Mouse (Mus musculus) CH12.LX (cell line): ENCODE measurements around the gene Btbd2. TPM values are rescaled to one million over a fixed set of nuclear protein-coding genes. Genes with fewer than 3 reads are reported as not detected.
A peak's percentile ranks its signal among the peaks of the same experiment; 100 is the strongest.

Experiments used
- DNase-seq: peaks from one replicate; pipeline ENCODE4 v3.0.0-alpha.2; 2013; ENCODE audit errors: extremely low read depth
- H3K27ac ChIP-seq: 2 replicates; pipeline ENCODE4 v1.5.1; 2012; ENCODE audit warnings: low read depth, mild to moderate bottlenecking, control low read depth, moderate library complexity; ENCODE audit not compliant: insufficient read depth
- H3K27me3 ChIP-seq: replicated peaks from 2 replicates; pipeline ENCODE3; 2012; ENCODE audit warnings: inconsistent platforms
- H3K36me3 ChIP-seq, 2 experiments: replicated peaks in 1 of 2; 2 replicates each; pipeline versions ENCODE3 to v1.6.1; 2012; ENCODE audit warnings: inconsistent platforms in 1 of 2, low read length in 1 of 2, mild to moderate bottlenecking in 1 of 2, mixed read lengths in 1 of 2, moderate library complexity in 1 of 2; ENCODE audit not compliant: control insufficient read depth in 1 of 2, insufficient read depth in 1 of 2
- H3K4me1 ChIP-seq, 2 experiments: 2 replicates each; pipeline ENCODE4 v1.6.1; 2012; ENCODE audit warnings: inconsistent platforms in 1 of 2, moderate library complexity in 1 of 2; ENCODE audit not compliant: insufficient read depth in 2 of 2, control insufficient read depth in 1 of 2
- H3K4me2 ChIP-seq: 2 replicates; pipeline ENCODE4 v1.6.1; 2012; ENCODE audit warnings: low read depth, mild to moderate bottlenecking, control low read depth; ENCODE audit not compliant: poor library complexity, insufficient read depth, severe bottlenecking
- H3K4me3 ChIP-seq, 3 experiments: fragments of 150-350 bp in 1 of 3; sonication (generic) in 1 of 3; replicated peaks in 1 of 3; 2 replicates each; pipeline versions ENCODE3 to v1.5.1; 2011 to 2012; ENCODE audit warnings: low read depth in 2 of 3, low read length in 2 of 3, mild to moderate bottlenecking in 2 of 3, moderate library complexity in 2 of 3, control low read depth in 1 of 3, improper control_type of control experiment in 1 of 3, inconsistent platforms in 1 of 3, mixed read lengths in 1 of 3; ENCODE audit not compliant: poor library complexity in 1 of 3
- H3K79me2 ChIP-seq: replicated peaks from 2 replicates; pipeline ENCODE4 v1.6.1; 2012; ENCODE audit warnings: mild to moderate bottlenecking, moderate library complexity; ENCODE audit not compliant: control insufficient read depth, poor library complexity, insufficient read depth, severe bottlenecking; ENCODE audit errors: extremely low read depth
- H3K9ac ChIP-seq: 2 replicates; pipeline ENCODE4 v1.6.1; 2012; ENCODE audit warnings: low read depth, mild to moderate bottlenecking, control low read depth, moderate library complexity; ENCODE audit not compliant: insufficient read depth
- H3K9me3 ChIP-seq: replicated peaks from 2 replicates; pipeline ENCODE3; 2012; ENCODE audit warnings: low read length, inconsistent platforms, mixed read lengths
- BHLHE40 ChIP-seq: IDR thresholded peaks from 2 replicates; pipeline ENCODE4 v1.6.1; 2011; ENCODE audit warnings: mild to moderate bottlenecking, low read depth, low read length, improper control_type of control experiment
- ELF1 ChIP-seq: IDR thresholded peaks from 2 replicates; pipeline ENCODE4 v1.6.1; 2014; ENCODE audit warnings: low read depth, mild to moderate bottlenecking, inconsistent platforms, low read length, improper control_type of control experiment
- EP300 ChIP-seq: IDR thresholded peaks from 2 replicates; pipeline ENCODE4 v1.6.1; 2011; ENCODE audit warnings: low read length, improper control_type of control experiment
- ETS1 ChIP-seq: conservative IDR thresholded peaks from 2 replicates; pipeline ENCODE4 v1.6.1; 2012; ENCODE audit warnings: low read depth, mild to moderate bottlenecking, inconsistent platforms, low read length, improper control_type of control experiment, moderate library complexity
- GABPA ChIP-seq: IDR thresholded peaks from 2 replicates; pipeline ENCODE4 v1.6.1; 2012; ENCODE audit warnings: low read depth, low read length, improper control_type of control experiment, inconsistent platforms; ENCODE audit not compliant: insufficient replicate concordance
- HCFC1 ChIP-seq: IDR thresholded peaks from 2 replicates; pipeline ENCODE4 v1.6.1; 2012; ENCODE audit warnings: low read depth, mild to moderate bottlenecking, inconsistent platforms, low read length, improper control_type of control experiment
- IRF4 ChIP-seq: IDR thresholded peaks from 2 replicates; pipeline ENCODE4 v1.6.1; 2014; ENCODE audit warnings: low read depth, mild to moderate bottlenecking, inconsistent platforms, low read length, improper control_type of control experiment
- JUN ChIP-seq: IDR thresholded peaks from 2 replicates; pipeline ENCODE4 v1.6.1; 2011; ENCODE audit warnings: low read depth, mild to moderate bottlenecking, low read length, improper control_type of control experiment, moderate library complexity; ENCODE audit not compliant: insufficient read depth
- JUND ChIP-seq: conservative IDR thresholded peaks from 2 replicates; pipeline ENCODE4 v1.6.1; 2011; ENCODE audit warnings: low read depth, low read length, improper control_type of control experiment
- KAT2A ChIP-seq: IDR thresholded peaks from 2 replicates; pipeline ENCODE4 v1.6.1; 2012; ENCODE audit warnings: low read length, improper control_type of control experiment, inconsistent platforms; ENCODE audit not compliant: insufficient replicate concordance
- MAFK ChIP-seq: IDR thresholded peaks from 2 replicates; pipeline ENCODE4 v1.6.1; 2011; ENCODE audit warnings: low read length, improper control_type of control experiment; ENCODE audit not compliant: insufficient replicate concordance
- MAX ChIP-seq: IDR thresholded peaks from 2 replicates; pipeline ENCODE4 v1.6.1; 2011; ENCODE audit warnings: low read length, improper control_type of control experiment
- MEF2A ChIP-seq: IDR thresholded peaks from 2 replicates; pipeline ENCODE4 v1.6.1; 2014; ENCODE audit warnings: low read depth, mild to moderate bottlenecking, inconsistent platforms, low read length, improper control_type of control experiment, borderline replicate concordance
- MXI1 ChIP-seq: IDR thresholded peaks from 2 replicates; pipeline ENCODE4 v1.6.1; 2011; ENCODE audit warnings: mild to moderate bottlenecking, low read depth, low read length, improper control_type of control experiment
- NELFE ChIP-seq: IDR thresholded peaks from 2 replicates; pipeline ENCODE4 v1.6.1; 2011; ENCODE audit warnings: low read depth, low read length, improper control_type of control experiment
- NRF1 ChIP-seq: IDR thresholded peaks from 2 replicates; pipeline ENCODE4 v1.6.1; 2014; ENCODE audit warnings: low read depth, mild to moderate bottlenecking, inconsistent platforms, low read length, improper control_type of control experiment, moderate library complexity
- PAX5 ChIP-seq: IDR thresholded peaks from 2 replicates; pipeline ENCODE4 v1.6.1; 2012; ENCODE audit warnings: low read length, inconsistent platforms, mixed read lengths
- POLR2A ChIP-seq: IDR thresholded peaks from 2 replicates; pipeline ENCODE4 v1.6.1; 2011; ENCODE audit warnings: low read depth, mild to moderate bottlenecking, improper control_type of control experiment, low read length
- POLR2AphosphoS2 ChIP-seq: IDR thresholded peaks from 2 replicates; pipeline ENCODE4 v1.6.1; 2011; ENCODE audit warnings: low read depth, low read length, improper control_type of control experiment
- RCOR1 ChIP-seq: conservative IDR thresholded peaks from 2 replicates; pipeline ENCODE4 v1.6.1; 2012; ENCODE audit warnings: low read depth, mild to moderate bottlenecking, inconsistent platforms, low read length, improper control_type of control experiment
- SIN3A ChIP-seq: IDR thresholded peaks from 2 replicates; pipeline ENCODE4 v1.6.1; 2012; ENCODE audit warnings: low read length, improper control_type of control experiment, inconsistent platforms
- SMC3 ChIP-seq: IDR thresholded peaks from 2 replicates; pipeline ENCODE4 v1.6.1; 2011; ENCODE audit warnings: low read depth, low read length, improper control_type of control experiment
- TBP ChIP-seq: conservative IDR thresholded peaks from 2 replicates; pipeline ENCODE4 v1.6.1; 2011; ENCODE audit warnings: low read depth, low read length, improper control_type of control experiment
- TCF12 ChIP-seq: IDR thresholded peaks from 2 replicates; pipeline ENCODE4 v1.6.1; 2014; ENCODE audit warnings: low read depth, mild to moderate bottlenecking, inconsistent platforms, low read length, improper control_type of control experiment
- USF2 ChIP-seq: conservative IDR thresholded peaks from 2 replicates; pipeline ENCODE4 v1.6.1; 2011; ENCODE audit warnings: low read depth, low read length, improper control_type of control experiment
- ZKSCAN1 ChIP-seq: IDR thresholded peaks from 2 replicates; pipeline ENCODE4 v1.6.1; 2012; ENCODE audit warnings: low read depth, inconsistent platforms, low read length, improper control_type of control experiment, borderline replicate concordance
- ZMIZ1 ChIP-seq: IDR thresholded peaks from 2 replicates; pipeline ENCODE4 v1.6.1; 2012; ENCODE audit warnings: low read depth, mild to moderate bottlenecking, inconsistent platforms, low read length, improper control_type of control experiment
- ZNF384 ChIP-seq: IDR thresholded peaks from 2 replicates; pipeline ENCODE4 v1.6.1; 2012; ENCODE audit warnings: low read depth, low read length, improper control_type of control experiment, inconsistent platforms
- dilution Hi-C: fragments of 300-500 bp; cut with MboI; formaldehyde crosslinking; loops from 2 replicates; pipeline ENCODE4 v1.14.3; 2020; ENCODE audit warnings: low sequenced_read_pairs; ENCODE audit not compliant: extremely low pct_unique_long_range_greater_than_20kb, extremely low pct_ligation_motif_present
- in situ Hi-C: fragments of 300-500 bp; cut with MboI; formaldehyde crosslinking; loops from 3 replicates; pipeline ENCODE4 v1.14.3; 2019; ENCODE audit warnings: low sequenced_read_pairs, low pct_ligation_motif_present, low pct_unique_long_range_greater_than_20kb, mixed read lengths
- polyA plus RNA-seq: library from polyadenylated mRNA; unstranded; fragments of >175 nt; gene quantifications from 2 replicates; pipeline ENCODE4 v1.2.1, GENCODE M21; 2012; ENCODE audit warnings: low read depth; ENCODE audit not compliant: insufficient read length
- total RNA-seq, 2 experiments: library from RNA; depleted of rRNA; stranded (reverse); fragments of 300-350 nt in 1 of 2; fragments of >200 nt in 1 of 2; gene quantifications; 2 replicates each; pipeline ENCODE4 v1.2.3; 2012 to 2014

The Btbd2 gene
- total and polyA plus RNA-seq, 3 experiments: 11.1 to 26.2 (median 19.4) TPM

DNA sequence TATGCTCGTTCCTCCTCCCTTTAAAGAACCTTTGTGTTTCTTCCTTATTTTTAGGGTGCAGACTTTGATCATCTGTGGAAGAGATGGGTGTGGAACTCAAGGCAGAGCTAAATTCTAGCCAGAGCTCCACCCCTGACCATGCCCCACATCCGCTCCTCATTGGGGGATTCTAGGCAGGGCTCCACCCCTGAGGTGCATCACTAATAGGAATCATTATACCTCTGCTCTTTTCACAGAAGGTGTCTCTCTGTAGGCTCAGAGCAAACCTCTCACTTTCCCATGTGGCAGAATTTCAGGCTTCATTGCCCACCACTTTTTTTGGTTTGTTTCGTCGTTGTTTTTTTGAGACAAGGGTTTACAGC lies 2.0 kb upstream of the Btbd2 start:
- DNase-seq: peak; percentile 72
- H3K36me3 ChIP-seq: peaks cover 0 to 3% of the 10 kb centered on the region in 2 experiments
- peaks cover 20 to 67% of the 10 kb centered on the region in 2 experiments for H3K4me1 ChIP-seq
- peak overlapping the region; percentile 72 for H3K27ac ChIP-seq
- no peaks in the 10 kb centered on the region for H3K79me2 ChIP-seq
- dilution Hi-C loops: no loop called here
- H3K27me3 ChIP-seq: no peaks in the 10 kb centered on the region
- H3K9ac ChIP-seq: peak overlapping the region; percentile 71
- no peaks in the 10 kb centered on the region for H3K9me3 ChIP-seq
- H3K4me3 ChIP-seq: no peak overlapping the region
- in situ Hi-C loops: no loop called here
- TF ChIP-seq NRF1 (0 out of 2 replicates have a peak, but pooled peaks have one; percentile 26), JUND (no peak), SMC3 (no peak), USF2 (no peak), TCF12 (peak; percentile 48; the same call in 1 of the 2 replicates), MEF2A (no peak), TBP (peak; percentile 67; the same call in 1 of the 2 replicates), MXI1 (peak; percentile 51), NELFE (no peak; the same call in 1 of the 2 replicates), HCFC1 (no peak; the same call in 1 of the 2 replicates), SIN3A (no peak; the same call in 1 of the 2 replicates), ETS1 (no peak), JUN (no peak), POLR2AphosphoS2 (0 out of 2 replicates have a peak, but pooled peaks have one; percentile 43), MAX (0 out of 2 replicates have a peak, but pooled peaks have one; percentile 55), PAX5 (no peak), ELF1 (no peak), RCOR1 (no peak), POLR2A (peak; percentile 56; the same call in 1 of the 2 replicates), ZNF384 (no peak), ZMIZ1 (no peak)
- peak overlapping the region; percentile 96 for H3K4me2 ChIP-seq

GRCm38 (mm10) chr10:80658194-80658840 lies 1.4 kb upstream of the Btbd2 start:
- no peak for DNase-seq
- TF ChIP-seq MEF2A: 0 out of 2 replicates have a peak, but pooled peaks have one; percentile 19
- no peak for TF ChIP-seq MAFK
- no peak for TF ChIP-seq POLR2AphosphoS2
- TF ChIP-seq JUND: peak; percentile 49
- TF ChIP-seq JUN: peak; percentile 49
- TF ChIP-seq BHLHE40: peak; percentile 29; the same call in 1 of the 2 replicates
- TF ChIP-seq IRF4: peak; percentile 24; the same call in 1 of the 2 replicates
- no peak for TF ChIP-seq ZMIZ1
- 0 out of 2 replicates have a peak, but pooled peaks have one; percentile 65 for TF ChIP-seq MAX
- TF ChIP-seq USF2: no peak
- TF ChIP-seq NRF1: peak; percentile 78
- no peak for TF ChIP-seq ZKSCAN1
- no peak for TF ChIP-seq HCFC1
- no peak for TF ChIP-seq ETS1
- TF ChIP-seq EP300: 0 out of 2 replicates have a peak, but pooled peaks have one; percentile 13
- TF ChIP-seq KAT2A: no peak
- no peak for TF ChIP-seq PAX5
- no peak for TF ChIP-seq GABPA
- Histone ChIP-seq H3K9ac (peak overlapping the region; percentile 71; the same call in 1 of the 2 replicates), H3K9me3 (no peaks in the 10 kb centered on the region), H3K4me3 (no peak overlapping the region), H3K27me3 (no peaks in the 10 kb centered on the region), H3K36me3 (peaks cover 0 to 3% of the 10 kb centered on the region in 2 experiments), H3K79me2 (no peaks in the 10 kb centered on the region), H3K27ac (peak overlapping the region; percentile 71), H3K4me1 (peaks cover 20 to 62% of the 10 kb centered on the region in 2 experiments), H3K4me2 (peak overlapping the region; percentile 96)
- in situ Hi-C loops: no loop called here
- dilution Hi-C loops: no loop called here
